Mouse (Mus musculus): ENCODE results near the gene Gm20388. TPM values are rescaled to one million over a fixed set of nuclear protein-coding genes. Genes with fewer than 3 reads are reported as not detected.

The Gm20388 gene
- total RNA-seq, 2 experiments from 2014 or later: 2.2 to 7.6 TPM

- no peak for TF ChIP-seq CTCF (conservative IDR thresholded peaks at IDR 0.05)
- Histone ChIP-seq H3K27ac (no peak overlapping the region), H3K4me3 (no peak overlapping the region)
- DNase-seq (ENCODE audit: low spot score in 2 of 2): no peak
Observed at GRCm38 (mm10) chr8:122778703-122779239, 2868.1 kb downstream of the Gm20388 start.

GRCm38 (mm10) chr8:122779255-122779654 is 2868.6 kb downstream of the Gm20388 start:
- TF ChIP-seq CTCF (conservative IDR thresholded peaks at IDR 0.05): no peak
- Histone ChIP-seq H3K4me3 (no peak overlapping the region), H3K27ac (no peak overlapping the region)
- no peak for DNase-seq (ENCODE audit: low spot score in 2 of 2)

- no peak for DNase-seq (ENCODE audit: low spot score in 2 of 2)
- no peak overlapping the region for H3K27ac ChIP-seq
- H3K4me3 ChIP-seq: no peak overlapping the region
- TF ChIP-seq CTCF (conservative IDR thresholded peaks at IDR 0.05): no peak
Observed at GRCm38 (mm10) chr8:122784756-122785155, 2874.1 kb downstream of the Gm20388 start.

- Histone ChIP-seq H3K4me3 (no peak overlapping the region), H3K27ac (no peak overlapping the region)
- DNase-seq (ENCODE audit: low spot score in 2 of 2): no peak
- TF ChIP-seq CTCF (conservative IDR thresholded peaks at IDR 0.05): no peak
Observed at GRCm38 (mm10) chr8:122789796-122790195, 2879.2 kb downstream of the Gm20388 start.

GRCm38 (mm10) chr8:122793375-122794174 is 2882.9 kb downstream of the Gm20388 start:
- DNase-seq (ENCODE audit: low spot score in 2 of 2): no peak
- H3K4me3 ChIP-seq: no peak overlapping the region
- H3K27ac ChIP-seq: no peak overlapping the region
- no peak; the same call in 1 of the 2 replicates for TF ChIP-seq CTCF (conservative IDR thresholded peaks at IDR 0.05)

GRCm38 (mm10) chr8:122794175-122794454 is 2883.5 kb downstream of the Gm20388 start:
- Histone ChIP-seq H3K4me3 (no peak overlapping the region), H3K27ac (no peak overlapping the region)
- no peak for TF ChIP-seq CTCF (conservative IDR thresholded peaks at IDR 0.05)
- DNase-seq (ENCODE audit: low spot score in 2 of 2): no peak

GRCm38 (mm10) chr8:122803906-122804761 is 2893.5 kb downstream of the Gm20388 start:
- no peak for DNase-seq (ENCODE audit: low spot score in 2 of 2)
- no peak overlapping the region for H3K27ac ChIP-seq
- H3K4me3 ChIP-seq: no peak overlapping the region
- TF ChIP-seq CTCF (conservative IDR thresholded peaks at IDR 0.05): no peak

GRCm38 (mm10) chr8:122805349-122805748 is 2894.7 kb downstream of the Gm20388 start:
- TF ChIP-seq CTCF (conservative IDR thresholded peaks at IDR 0.05): no peak
- no peak overlapping the region for H3K4me3 ChIP-seq
- no peak overlapping the region for H3K27ac ChIP-seq
- no peak for DNase-seq (ENCODE audit: low spot score in 2 of 2)

- Histone ChIP-seq H3K4me3 (no peak overlapping the region), H3K27ac (no peak overlapping the region)
- no peak for DNase-seq (ENCODE audit: low spot score in 2 of 2)
- TF ChIP-seq CTCF (conservative IDR thresholded peaks at IDR 0.05): no peak
Observed at GRCm38 (mm10) chr8:122806956-122807538, 2896.4 kb downstream of the Gm20388 start.

- DNase-seq (ENCODE audit: low spot score in 2 of 2): no peak
- TF ChIP-seq CTCF (conservative IDR thresholded peaks at IDR 0.05): no peak
- H3K27ac ChIP-seq: no peak overlapping the region
- H3K4me3 ChIP-seq: no peak overlapping the region
Observed at GRCm38 (mm10) chr8:122807907-122808306, 2897.3 kb downstream of the Gm20388 start.

- Histone ChIP-seq H3K27ac (no peak overlapping the region), H3K4me3 (no peak overlapping the region)
- DNase-seq (ENCODE audit: low spot score in 2 of 2): no peak
- no peak for TF ChIP-seq CTCF (conservative IDR thresholded peaks at IDR 0.05)
Observed at GRCm38 (mm10) chr8:122810376-122810775, 2899.7 kb downstream of the Gm20388 start.

GRCm38 (mm10) chr8:122811870-122812494 is 2901.3 kb downstream of the Gm20388 start:
- Histone ChIP-seq H3K27ac (no peak overlapping the region), H3K4me3 (no peak overlapping the region)
- DNase-seq (ENCODE audit: low spot score in 2 of 2): no peak
- TF ChIP-seq CTCF (conservative IDR thresholded peaks at IDR 0.05): no peak
